Mouse (Mus musculus): ENCODE data around the gene Actg1. TPM values are rescaled to one million over a fixed set of nuclear protein-coding genes. Genes with fewer than 3 reads are reported as not detected.

The Actg1 gene
- polyA plus RNA-seq, 1 experiment from 2014 or later: 1,989 TPM

GRCm38 (mm10) chr11:120320156-120320555 lies 28.2 kb downstream of the Actg1 start:
- H3K27me3 ChIP-seq (replicated peaks; ENCODE audit: insufficient read depth, low read length): no peaks in the 10 kb centered on the region
- peaks cover 4% of the 10 kb centered on the region; the same call in 1 of the 2 replicates for H3K4me1 ChIP-seq (ENCODE audit: insufficient read depth, low read depth, low read length)
- no peak overlapping the region for H3K9ac ChIP-seq (replicated peaks; ENCODE audit: low read depth)
- ATAC-seq: no peak
- H3K9me3 ChIP-seq (ENCODE audit: low read length): no peaks in the 10 kb centered on the region
- no peaks in the 10 kb centered on the region for H3K36me3 ChIP-seq (ENCODE audit: insufficient read depth, low read length)
- 96% methylated on average over 10 of the region's 10 CpGs for WGBS
- no peak overlapping the region for H3K27ac ChIP-seq (ENCODE audit: low read length)
- no peak for TF ChIP-seq CTCF (IDR thresholded peaks at IDR 0.05)
- TF ChIP-seq EP300 (IDR thresholded peaks at IDR 0.05): no peak
- DNase-seq (ENCODE audit: low spot score): peak; percentile 1
- H3K4me3 ChIP-seq (ENCODE audit: low read depth, low read length): no peak overlapping the region
- no peak overlapping the region for H3K4me2 ChIP-seq (replicated peaks; ENCODE audit: low read depth, low read length)

GRCm38 (mm10) chr11:120319310-120319709 lies 29.0 kb downstream of the Actg1 start:
- WGBS: 87% methylated on average over 5 of the region's 5 CpGs
- Histone ChIP-seq H3K4me1 (ENCODE audit: insufficient read depth, low read depth, low read length) (peaks cover 4% of the 10 kb centered on the region; the same call in 1 of the 2 replicates), H3K4me2 (replicated peaks; ENCODE audit: low read depth, low read length) (no peak overlapping the region), H3K4me3 (ENCODE audit: low read depth, low read length) (no peak overlapping the region), H3K27me3 (replicated peaks; ENCODE audit: insufficient read depth, low read length) (no peaks in the 10 kb centered on the region), H3K36me3 (ENCODE audit: insufficient read depth, low read length) (no peaks in the 10 kb centered on the region), H3K9ac (replicated peaks; ENCODE audit: low read depth) (no peak overlapping the region), H3K27ac (ENCODE audit: low read length) (no peak overlapping the region), H3K9me3 (ENCODE audit: low read length) (no peaks in the 10 kb centered on the region)
- TF ChIP-seq CTCF (IDR thresholded peaks at IDR 0.05): no peak
- no peak for ATAC-seq
- DNase-seq (ENCODE audit: low spot score): peak; percentile 3

GRCm38 (mm10) chr11:120317456-120317855 lies 30.9 kb downstream of the Actg1 start:
- Histone ChIP-seq H3K4me3 (ENCODE audit: low read depth, low read length) (no peak overlapping the region), H3K9ac (replicated peaks; ENCODE audit: low read depth) (no peak overlapping the region), H3K27ac (ENCODE audit: low read length) (peak overlapping the region; percentile 92; the same call in 1 of the 2 replicates), H3K4me1 (ENCODE audit: insufficient read depth, low read depth, low read length) (peaks cover 4% of the 10 kb centered on the region; the same call in 1 of the 2 replicates), H3K36me3 (ENCODE audit: insufficient read depth, low read length) (no peaks in the 10 kb centered on the region), H3K4me2 (replicated peaks; ENCODE audit: low read depth, low read length) (peak overlapping the region; percentile 80), H3K9me3 (ENCODE audit: low read length) (no peaks in the 10 kb centered on the region), H3K27me3 (replicated peaks; ENCODE audit: insufficient read depth, low read length) (no peaks in the 10 kb centered on the region)
- 51% methylated on average over 7 of the region's 7 CpGs for WGBS
- ATAC-seq (no peak), DNase-seq (ENCODE audit: low spot score) (peak; percentile 5)
- TF ChIP-seq CTCF (IDR thresholded peaks at IDR 0.05): no peak
- no peak for TF ChIP-seq EP300 (IDR thresholded peaks at IDR 0.05)

- DNase-seq (ENCODE audit: low spot score) (peak; percentile 53), ATAC-seq (peak; percentile 2; the same call in 1 of the 2 replicates)
- Histone ChIP-seq H3K4me3 (ENCODE audit: low read depth, low read length) (peak overlapping the region; percentile 44), H3K4me2 (replicated peaks; ENCODE audit: low read depth, low read length) (peak overlapping the region; percentile 80), H3K9me3 (ENCODE audit: low read length) (no peaks in the 10 kb centered on the region), H3K9ac (replicated peaks; ENCODE audit: low read depth) (peak overlapping the region; percentile 53), H3K36me3 (ENCODE audit: insufficient read depth, low read length) (no peaks in the 10 kb centered on the region), H3K4me1 (ENCODE audit: insufficient read depth, low read depth, low read length) (peaks cover 4% of the 10 kb centered on the region; the same call in 1 of the 2 replicates), H3K27ac (ENCODE audit: low read length) (peak overlapping the region; percentile 92), H3K27me3 (replicated peaks; ENCODE audit: insufficient read depth, low read length) (no peaks in the 10 kb centered on the region)
- WGBS: 9% methylated on average over 13 of the region's 13 CpGs
- no peak for TF ChIP-seq EP300 (IDR thresholded peaks at IDR 0.05)
- TF ChIP-seq CTCF (IDR thresholded peaks at IDR 0.05): no peak
Observed at GRCm38 (mm10) chr11:120316690-120317254, 31.6 kb downstream of the Actg1 start.

GRCm38 (mm10) chr11:120315832-120316689 lies 32.3 kb downstream of the Actg1 start:
- H3K4me3 ChIP-seq (ENCODE audit: low read depth, low read length): peak overlapping the region; percentile 44
- no peaks in the 10 kb centered on the region for H3K27me3 ChIP-seq (replicated peaks; ENCODE audit: insufficient read depth, low read length)
- peak overlapping the region; percentile 53 for H3K9ac ChIP-seq (replicated peaks; ENCODE audit: low read depth)
- TF ChIP-seq CTCF (IDR thresholded peaks at IDR 0.05) (no peak), EP300 (IDR thresholded peaks at IDR 0.05) (no peak)
- H3K4me1 ChIP-seq (ENCODE audit: insufficient read depth, low read depth, low read length): peaks cover 4% of the 10 kb centered on the region; the same call in 1 of the 2 replicates
- H3K4me2 ChIP-seq (replicated peaks; ENCODE audit: low read depth, low read length): peak overlapping the region; percentile 80
- H3K27ac ChIP-seq (ENCODE audit: low read length): peak overlapping the region; percentile 92
- DNase-seq (ENCODE audit: low spot score) (peak; percentile 97), ATAC-seq (peak; percentile 93)
- no peaks in the 10 kb centered on the region for H3K36me3 ChIP-seq (ENCODE audit: insufficient read depth, low read length)
- H3K9me3 ChIP-seq (ENCODE audit: low read length): no peaks in the 10 kb centered on the region
- WGBS: 1% methylated on average over 37 of the region's 37 CpGs

- Histone ChIP-seq H3K9ac (replicated peaks; ENCODE audit: low read depth) (no peak overlapping the region), H3K9me3 (ENCODE audit: low read length) (no peaks in the 10 kb centered on the region), H3K27me3 (replicated peaks; ENCODE audit: insufficient read depth, low read length) (no peaks in the 10 kb centered on the region), H3K27ac (ENCODE audit: low read length) (peak overlapping the region; percentile 92; the same call in 1 of the 2 replicates), H3K4me2 (replicated peaks; ENCODE audit: low read depth, low read length) (peak overlapping the region; percentile 80), H3K4me3 (ENCODE audit: low read depth, low read length) (peak overlapping the region; percentile 44; the same call in 1 of the 2 replicates), H3K36me3 (ENCODE audit: insufficient read depth, low read length) (no peaks in the 10 kb centered on the region), H3K4me1 (ENCODE audit: insufficient read depth, low read depth, low read length) (peaks cover 4% of the 10 kb centered on the region; the same call in 1 of the 2 replicates)
- DNase-seq (ENCODE audit: low spot score) (peak; percentile 48), ATAC-seq (no peak)
- WGBS: 41% methylated on average over 4 of the region's 4 CpGs
- TF ChIP-seq CTCF (IDR thresholded peaks at IDR 0.05) (no peak), EP300 (IDR thresholded peaks at IDR 0.05) (no peak)
Observed at GRCm38 (mm10) chr11:120315416-120315761, 33.0 kb downstream of the Actg1 start.

All from lung, postnatal 0 days (tissue).